Mouse (Mus musculus): ENCODE results near the gene Emc3. TPM values are rescaled to one million over a fixed set of nuclear protein-coding genes. Genes with fewer than 3 reads are reported as not detected.

Emc3 gene
- 116 and 125 TPM in 2 replicates for total RNA-seq (2021)
- long read RNA-seq, transcript Emc3-201 (8 exons, 1,985 nt), result major isoform, 188 of 203 reads
- long read RNA-seq, partial matches to known transcripts, result 2 of 203 reads
- long read RNA-seq, other reads (novel, unspliced or antisense), result 11 of 203 reads

DNA sequence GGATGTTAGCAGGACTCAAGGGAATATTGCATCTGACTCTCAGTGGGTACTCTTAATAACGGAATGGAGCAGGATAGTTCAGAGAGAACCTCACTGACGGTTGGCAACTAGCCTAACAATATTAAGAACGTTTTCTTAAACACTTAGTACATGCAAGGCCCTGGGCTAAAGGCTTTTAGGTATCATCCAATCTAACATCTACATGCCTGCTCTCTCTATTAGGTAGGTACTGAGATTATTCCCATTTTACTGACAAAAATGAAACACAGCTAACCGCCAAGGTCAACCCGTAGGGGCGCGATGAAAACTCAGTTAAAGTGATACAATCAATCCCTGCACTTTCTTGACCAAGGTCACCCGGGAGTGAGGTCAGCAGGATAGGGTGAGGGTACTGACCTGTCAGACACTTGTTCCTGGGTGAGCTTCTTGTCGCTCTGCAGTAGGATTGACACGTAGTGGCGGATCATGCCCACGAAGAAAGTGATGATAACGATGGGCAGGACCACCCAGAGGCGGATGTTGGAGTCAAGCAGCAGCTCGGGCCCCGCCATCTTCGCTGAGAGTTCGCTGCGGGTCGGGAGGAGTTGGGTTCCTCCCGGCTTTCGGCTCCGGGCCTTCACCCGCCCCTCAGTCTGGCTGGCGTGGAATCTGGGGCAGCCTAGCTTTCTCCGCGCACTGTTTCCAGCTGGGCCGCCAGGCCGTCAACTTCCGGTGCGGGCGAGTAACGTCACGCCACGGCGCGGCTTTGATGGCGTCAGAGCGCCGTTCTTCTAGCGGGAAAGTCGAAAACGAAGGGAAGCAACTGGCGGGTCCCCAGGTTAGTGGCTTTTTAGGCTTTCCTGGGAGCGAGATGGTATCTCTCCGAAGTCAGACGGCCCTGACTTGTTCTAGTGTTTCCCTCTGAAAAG lies at the start of gene Emc3, which contains the start of gene Fancd2:
Gene Emc3, minus strand, starts transcription at position 721 of the 908 bp plus-strand sequence.
Gene Fancd2, plus strand, starts transcription at position 751 of the 908 bp plus-strand sequence.
- DNase-seq, result peak; percentile 92

DNA sequence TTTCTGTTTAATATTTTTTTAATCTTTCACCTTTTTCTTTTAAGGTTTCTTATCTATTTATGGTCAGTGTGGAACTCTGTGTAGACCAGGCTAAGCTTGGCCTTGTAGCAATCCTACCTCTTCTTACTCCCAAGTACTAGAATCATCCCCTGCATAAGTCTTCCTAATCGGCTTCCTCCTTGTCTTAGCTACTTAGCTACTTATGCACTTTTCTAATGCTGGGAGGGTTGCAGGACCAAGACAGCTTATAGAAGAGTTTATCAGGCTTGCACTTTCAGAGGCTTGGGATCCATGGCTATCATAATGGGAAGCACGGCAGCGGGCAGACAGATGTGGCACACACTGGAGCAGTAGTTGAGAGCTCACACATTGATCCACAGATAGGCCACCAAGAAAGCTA lies 47.9 kb upstream of the Emc3 start:
- no peak for DNase-seq

DNA sequence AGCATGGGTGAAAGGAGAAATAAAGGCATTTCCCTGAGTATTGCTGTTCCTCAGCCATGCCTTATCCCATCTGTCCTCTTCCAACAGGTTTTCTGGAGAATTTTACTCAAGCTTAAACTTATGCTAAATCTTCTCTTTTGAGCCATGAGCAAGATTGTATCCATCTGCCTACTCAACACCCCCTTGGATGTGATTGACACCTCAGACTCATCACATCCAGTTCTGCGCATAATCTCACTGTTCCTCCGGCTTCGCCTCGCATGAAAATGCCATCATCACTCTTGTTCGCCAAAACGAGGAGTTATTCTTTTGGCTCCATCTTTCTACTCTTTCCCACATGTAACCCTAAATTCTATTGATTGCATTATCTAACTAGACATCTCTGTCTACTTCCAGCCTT lies 44.6 kb upstream of the Emc3 start:
- DNase-seq, result no peak

- DNase-seq, result no peak
Observed at GRCm38 (mm10) chr6:113564557-113564956, 33.1 kb upstream of the Emc3 start.

DNA sequence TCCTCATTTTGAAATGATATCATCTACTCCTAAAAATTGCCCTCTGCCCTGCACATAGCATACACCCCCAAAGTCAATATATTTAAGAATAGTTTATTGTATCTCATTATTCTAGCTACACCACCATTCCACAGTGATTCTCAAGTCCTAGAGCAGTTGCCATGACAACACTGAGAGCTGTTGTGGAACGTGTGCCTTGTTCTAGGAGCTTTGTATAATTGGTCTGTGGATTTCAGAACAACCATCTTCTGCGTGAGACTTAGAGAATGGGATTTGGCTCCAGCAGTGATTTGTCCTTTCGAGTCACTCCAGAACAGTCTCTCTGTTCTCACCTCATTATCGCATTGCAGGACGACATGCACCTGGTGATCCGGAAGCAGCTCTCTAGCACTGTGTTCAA lies 28.3 kb upstream of the Emc3 start:
- DNase-seq, result no peak

DNA sequence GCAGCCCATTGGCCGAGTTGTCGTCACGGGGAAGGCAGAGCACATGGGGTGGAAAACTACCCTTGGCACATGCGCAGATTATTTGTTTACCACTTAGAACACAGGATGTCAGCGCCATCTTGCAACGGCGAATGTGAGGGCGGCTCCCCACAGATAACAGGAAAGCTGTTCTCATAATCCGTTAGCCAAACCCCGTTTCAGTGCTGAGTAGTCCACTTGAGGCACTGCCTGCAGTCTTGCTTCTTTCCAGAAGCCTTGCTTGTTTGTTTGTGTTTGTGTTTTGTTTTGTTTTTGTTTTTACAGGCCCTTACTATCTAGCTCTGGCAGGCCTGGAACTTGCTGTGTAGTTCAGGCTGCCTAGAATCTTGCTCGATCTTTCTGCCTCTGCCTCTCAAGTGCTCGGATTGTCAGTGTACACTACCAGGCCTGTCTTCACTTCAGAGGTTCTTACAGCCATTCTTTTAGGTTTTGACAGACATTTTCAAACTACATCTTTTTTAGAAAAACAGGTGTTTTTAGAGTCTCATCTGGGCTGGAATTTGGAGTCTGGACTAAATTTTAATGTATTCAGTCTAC lies 12.5 kb upstream of the Emc3 start:
- DNase-seq, result no peak

- DNase-seq, result no peak
Observed at GRCm38 (mm10) chr6:113541610-113542009, 10.2 kb upstream of the Emc3 start.

- DNase-seq, result no peak
Observed at GRCm38 (mm10) chr6:113534886-113535285, 3.4 kb upstream of the Emc3 start.

- DNase-seq, result no peak
Observed at GRCm38 (mm10) chr6:113531840-113532404, 470 bp upstream of the Emc3 start.

- DNase-seq, result no peak
Observed at GRCm38 (mm10) chr6:113523420-113523819, 8.0 kb downstream of the Emc3 start.

DNA sequence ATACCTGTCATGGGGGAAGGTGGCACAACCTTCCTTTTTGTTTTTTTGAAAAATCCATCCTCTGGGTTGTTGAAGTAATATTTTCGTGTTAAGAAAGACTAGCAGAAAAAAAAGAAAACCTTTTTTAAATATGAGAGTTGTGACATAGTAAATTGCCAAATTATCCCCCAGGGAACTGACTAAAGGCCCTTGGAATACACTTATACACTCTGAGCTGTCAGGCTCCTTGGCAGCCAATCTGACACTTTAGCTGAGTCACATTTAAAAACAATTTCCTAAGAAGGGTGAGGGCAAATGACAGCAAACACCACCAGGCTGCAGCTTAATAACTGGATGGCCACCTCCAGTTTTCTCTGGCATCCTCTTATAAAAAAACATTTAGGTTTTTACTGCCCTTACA lies 9.1 kb downstream of the Emc3 start:
- DNase-seq, result no peak

DNA sequence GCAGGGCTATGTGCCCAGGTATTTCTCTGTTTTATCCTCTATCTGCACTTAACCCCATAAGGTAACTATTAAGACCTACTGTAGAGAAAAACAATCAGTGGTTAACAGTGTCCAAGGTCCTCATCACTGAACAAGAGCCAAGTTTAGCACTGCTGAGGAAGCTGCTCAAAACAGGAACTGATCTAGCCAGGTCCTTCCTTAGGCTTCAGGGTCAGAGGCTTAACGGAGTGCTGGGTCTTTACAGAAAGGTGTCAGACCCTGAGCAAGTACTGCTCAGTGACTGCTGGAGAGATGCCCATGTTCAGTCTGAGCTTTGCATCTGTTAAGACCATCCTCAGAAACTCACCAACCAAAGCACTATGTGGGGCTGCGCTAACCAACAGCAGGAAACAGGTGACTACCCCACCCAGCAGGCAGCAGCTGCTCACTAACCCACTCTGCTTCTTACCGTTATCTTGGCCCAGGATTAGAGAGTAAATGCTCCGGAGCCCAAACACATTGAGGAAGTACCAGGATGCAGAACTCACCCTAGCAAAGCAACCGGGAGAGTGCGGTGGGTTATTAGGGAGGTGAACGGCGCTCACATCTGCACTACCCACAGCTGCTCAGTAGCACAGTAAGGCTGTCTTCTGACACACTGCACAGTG lies 13.9 kb downstream of the Emc3 start:
- DNase-seq, result no peak

DNA sequence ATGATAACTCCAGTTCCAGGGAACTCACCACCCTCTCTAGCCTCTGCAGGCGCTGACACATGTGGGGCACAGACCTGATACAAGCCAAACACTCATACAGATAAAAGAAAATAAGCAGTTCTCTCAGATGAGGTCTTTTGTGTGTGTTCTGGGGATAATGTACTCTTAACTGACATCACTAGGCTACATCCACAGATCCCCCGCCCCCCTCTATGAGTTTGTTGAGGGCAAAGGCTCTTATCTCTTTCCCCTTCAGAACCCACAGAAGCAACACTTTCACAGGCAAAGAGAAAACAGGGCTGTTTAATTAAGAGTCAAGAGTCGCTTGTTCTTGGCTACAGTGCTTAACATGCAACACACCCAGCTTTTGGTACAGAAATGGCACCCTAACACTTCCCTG lies 16.9 kb downstream of the Emc3 start:
- no peak for DNase-seq

GRCm38 (mm10) chr6:113513944-113514343 lies 17.5 kb downstream of the Emc3 start:
- no peak for DNase-seq

GRCm38 (mm10) chr6:113508947-113509280 lies 22.5 kb downstream of the Emc3 start:
- no peak for DNase-seq

DNA sequence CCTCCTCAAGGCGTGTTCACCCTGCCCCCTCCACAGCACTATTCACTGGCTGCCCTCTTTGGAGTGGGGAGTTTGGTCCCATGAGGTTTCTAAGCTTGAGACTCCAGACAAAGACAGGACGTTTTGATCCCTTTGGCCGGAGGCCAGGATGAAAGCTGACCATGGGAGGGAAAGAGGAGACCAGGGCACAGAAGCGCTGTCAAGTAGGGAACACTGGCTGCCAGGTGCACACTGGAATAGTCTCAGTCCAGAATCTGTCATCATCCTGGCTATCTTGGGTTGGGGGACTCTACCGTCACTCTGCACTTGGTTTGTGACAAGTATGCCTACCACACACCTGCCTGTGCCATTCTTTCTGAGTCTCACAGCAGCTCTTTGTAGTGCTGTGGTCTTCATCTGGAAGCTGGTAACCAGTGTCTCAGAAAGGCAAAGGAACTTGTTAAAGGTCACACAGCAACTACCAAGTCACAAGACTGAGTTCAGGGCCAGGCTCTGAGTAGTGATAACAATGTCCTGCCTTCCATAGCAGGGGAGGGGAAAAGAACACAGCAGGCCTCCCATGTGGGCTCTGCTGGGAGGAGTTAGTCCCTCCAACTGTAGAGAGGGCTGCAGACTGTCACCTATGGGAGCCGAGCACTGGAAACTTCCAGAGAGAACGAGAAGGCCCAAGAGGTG lies 23.0 kb downstream of the Emc3 start:
- DNase-seq, result no peak

DNA sequence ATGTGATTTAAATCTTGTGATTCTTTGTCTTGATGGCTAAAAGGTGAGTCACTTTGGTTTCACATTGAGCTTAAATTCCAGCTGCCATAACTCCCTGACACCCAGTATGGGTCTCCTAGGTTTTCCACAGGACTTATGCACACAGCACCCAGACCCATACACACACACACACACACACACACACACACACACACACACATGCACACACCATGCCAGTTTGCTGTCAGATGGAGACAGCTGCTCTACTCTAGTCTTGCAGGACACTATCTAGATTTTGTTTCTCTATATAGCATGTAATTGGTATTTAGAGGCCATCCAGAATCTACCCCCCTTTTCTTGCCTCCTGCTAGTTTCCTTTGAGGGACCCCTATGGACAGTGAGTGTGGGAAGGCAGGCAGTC lies 24.3 kb downstream of the Emc3 start:
- no peak for DNase-seq

- DNase-seq, result no peak
Observed at GRCm38 (mm10) chr6:113505689-113506088, 25.8 kb downstream of the Emc3 start.

- DNase-seq, result no peak
Observed at GRCm38 (mm10) chr6:113502801-113503200, 28.7 kb downstream of the Emc3 start.

DNA sequence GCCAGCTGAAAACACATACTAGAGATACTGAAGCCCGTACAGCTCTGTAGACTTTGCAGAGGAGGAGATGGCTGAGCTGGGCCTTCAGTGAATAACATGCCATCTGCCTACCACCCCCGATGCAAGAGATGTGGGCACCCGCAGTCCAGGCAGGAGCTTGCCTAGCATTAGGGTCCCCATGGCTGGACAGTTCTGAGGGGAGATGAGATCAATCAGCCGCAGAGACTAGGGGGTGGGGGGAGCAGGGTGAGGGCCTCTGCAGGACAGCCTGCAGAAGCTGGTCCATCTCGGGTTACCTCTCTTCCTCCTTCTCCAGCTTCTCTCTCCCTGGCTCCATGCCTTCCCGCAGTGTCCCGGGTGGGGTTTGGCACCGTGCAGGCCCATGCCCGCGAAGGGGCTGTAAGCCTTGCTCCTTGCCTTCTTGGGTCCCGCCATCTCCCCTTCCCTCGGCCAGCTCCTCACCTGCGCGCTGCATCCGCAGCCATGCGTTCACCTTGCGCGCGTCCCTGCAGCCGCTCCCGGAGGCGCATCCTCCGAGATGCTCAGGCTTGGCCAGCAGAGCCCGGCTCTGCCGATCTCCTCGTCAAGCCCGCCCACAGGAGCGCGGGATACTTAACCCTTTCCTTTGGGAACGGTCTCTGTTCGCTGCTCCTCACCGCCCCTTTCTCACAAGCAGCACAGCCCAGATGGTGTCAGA lies 29.9 kb downstream of the Emc3 start, which contains the start of gene Prrt3:
Gene Prrt3, minus strand, starts transcription at position 544 of the 697 bp plus-strand sequence.
- no peak for DNase-seq

- DNase-seq, result no peak
Observed at GRCm38 (mm10) chr6:113499346-113499745, 32.1 kb downstream of the Emc3 start.

Measured in adrenal gland, postnatal 25 days (tissue).